Mouse (Mus musculus) ES-Bruce4 (cell line): ENCODE data around the gene Mrfap1.

Source experiments
- CTCF ChIP-seq: IDR thresholded peaks from one replicate; pipeline ENCODE4 v1.8.1; 2011; ENCODE audit warnings: low read depth, low read length
- POLR2A ChIP-seq: IDR thresholded peaks from one replicate; pipeline ENCODE4 v1.8.1; 2011; ENCODE audit warnings: low read length; ENCODE audit not compliant: insufficient read depth

DNA sequence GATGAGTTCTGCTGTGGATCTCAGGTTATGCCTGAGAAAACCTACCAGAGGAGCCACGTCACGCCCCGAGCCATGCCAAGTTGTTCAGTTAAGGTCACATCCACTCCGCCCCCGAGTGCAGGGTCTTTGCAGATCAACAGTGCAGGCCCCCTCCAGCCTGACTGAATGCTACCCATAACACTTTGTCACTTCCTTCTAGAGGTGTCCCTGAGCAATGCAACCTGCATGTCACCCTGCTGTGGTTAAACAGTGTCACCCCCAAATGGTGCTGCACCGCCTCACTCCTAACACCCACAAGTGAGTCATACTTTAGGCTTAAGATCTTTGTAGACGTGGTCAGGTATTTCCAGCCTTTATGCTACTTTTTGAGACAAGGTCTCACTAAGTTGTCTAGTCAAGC lies 43.5 kb upstream of the Mrfap1 start:
- TF ChIP-seq POLR2A (no peak), CTCF (no peak)
